Mouse (Mus musculus) fat pad, adult 2 months (tissue): Measurements from ENCODE around the gene Olfr1137.

Experiments used
- DNase-seq: peaks from one replicate; pipeline ENCODE4 v3.0.0-alpha.2; 2011; ENCODE audit warnings: low read depth, low spot score; ENCODE audit errors: extremely low read depth

The Olfr1137 gene

DNA sequence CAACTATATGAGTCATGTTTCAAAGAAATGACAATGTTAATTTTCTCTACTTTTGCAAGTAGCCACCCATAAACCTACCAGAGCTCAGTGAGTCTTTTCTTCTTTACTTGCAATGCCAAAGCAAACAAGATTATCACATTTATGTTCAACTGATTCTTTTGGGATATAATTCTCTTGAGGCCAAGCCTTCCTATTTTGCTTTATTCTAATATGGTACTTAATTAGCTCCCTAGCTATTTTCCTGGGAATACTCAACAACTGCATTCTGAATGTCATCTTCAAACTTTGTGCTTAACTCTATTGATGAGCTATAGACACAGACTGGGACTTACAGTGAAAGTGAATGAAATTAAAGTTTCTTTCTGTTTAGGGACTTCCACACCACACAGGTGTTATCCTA lies at the start of gene Olfr1137:
Gene Olfr1137 (minus strand): TSS at position 101 of the 400 bp plus-strand sequence.
- DNase-seq, result no peak

- DNase-seq, result no peak
Measured at GRCm38 (mm10) chr2:87753891-87754290, 40.9 kb upstream of the Olfr1137 start, which contains the start of gene Olfr1141. TSS of gene Olfr1141 (minus strand) at chr2:87753991.

- no peak for DNase-seq
Measured at GRCm38 (mm10) chr2:87743452-87743851, 30.5 kb upstream of the Olfr1137 start, which contains the start of gene Olfr1140. TSS of gene Olfr1140 (plus strand) at chr2:87743752.

- no peak for DNase-seq
Measured at GRCm38 (mm10) chr2:87739878-87740277, 26.9 kb upstream of the Olfr1137 start, which contains the start of gene Olfr1138. TSS of gene Olfr1138 (minus strand) at chr2:87739978.

GRCm38 (mm10) chr2:87693847-87694246 lies 19.1 kb downstream of the Olfr1137 start, which contains the start of gene Olfr1136:
TSS of gene Olfr1136 (minus strand) at chr2:87693947.
- no peak for DNase-seq

DNA sequence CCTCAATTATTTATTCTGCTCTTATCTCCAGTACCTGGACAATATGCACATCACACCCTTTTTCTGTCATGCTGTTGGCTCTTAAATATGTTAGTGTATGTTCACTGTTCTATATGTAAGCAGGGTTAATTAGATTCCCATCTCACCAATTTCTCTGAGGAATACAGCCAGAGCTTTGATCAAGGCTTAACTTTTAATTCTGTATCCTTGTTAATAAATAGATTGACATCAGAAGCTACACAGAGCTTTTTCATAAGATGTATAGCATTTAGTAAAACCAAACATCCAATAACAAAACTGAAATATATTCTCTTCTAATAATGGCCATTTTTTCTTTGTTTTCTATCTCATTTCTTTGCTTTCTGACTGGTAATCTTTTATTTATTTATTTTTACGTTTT lies 39.4 kb downstream of the Olfr1137 start, which contains the start of gene Olfr1135:
Gene Olfr1135 (minus strand): TSS at position 101 of the 400 bp plus-strand sequence.
- no peak for DNase-seq
